Mouse (Mus musculus): ENCODE data around the gene Gm49661. TPM values are rescaled to one million over a fixed set of nuclear protein-coding genes. Genes with fewer than 3 reads are reported as not detected.

Gm49661 gene
- polyA plus RNA-seq, 1 experiment from 2014 or later, result not detected

DNA sequence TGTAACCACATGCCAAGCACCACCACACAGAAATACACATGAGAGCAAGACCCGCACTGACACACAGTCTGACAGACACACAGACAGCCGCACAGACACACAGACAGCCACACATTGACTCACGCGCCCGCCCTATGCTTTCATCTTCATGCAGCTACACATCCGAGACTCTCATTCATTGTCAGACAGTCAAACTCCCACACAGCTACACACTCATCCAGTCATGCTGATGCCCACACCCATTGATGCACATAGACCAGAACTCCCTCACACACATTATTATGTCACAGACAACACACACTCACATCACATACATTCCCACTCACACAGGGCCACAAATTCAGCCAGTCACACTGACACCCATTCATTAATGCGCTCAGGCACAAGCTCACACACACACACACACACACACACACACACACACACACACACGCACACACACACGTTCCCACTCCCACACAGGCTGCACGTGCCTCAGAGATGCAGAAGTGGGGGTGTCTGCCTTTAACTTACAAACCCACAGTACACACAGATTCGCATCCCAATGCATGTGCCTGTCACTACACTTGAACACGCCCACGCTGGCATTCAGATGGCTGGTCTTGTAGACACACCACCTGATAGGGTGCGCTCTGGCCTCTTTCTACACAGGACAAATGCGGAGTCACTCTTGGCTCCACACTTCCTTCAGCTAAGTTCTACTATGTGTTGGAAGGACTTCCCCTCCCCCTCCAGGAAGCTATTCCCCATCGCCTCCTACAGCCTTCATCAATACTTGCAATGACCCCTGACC is 35.3 kb downstream of the Gm49661 start:
- no peaks in the 10 kb centered on the region for H3K36me3 ChIP-seq (replicated peaks)
- no peak for DNase-seq (ENCODE audit: low spot score)
- peaks cover 35% of the 10 kb centered on the region for H3K4me1 ChIP-seq
- 84% methylated on average over 16 of the region's 16 CpGs for WGBS
- no peak overlapping the region for H3K27ac ChIP-seq (replicated peaks)
- no peaks in the 10 kb centered on the region for H3K9me3 ChIP-seq
- H3K4me3 ChIP-seq, result no peak overlapping the region
- H3K27me3 ChIP-seq (replicated peaks; ENCODE audit: low read depth, poor library complexity, severe bottlenecking), result peaks cover 95% of the 10 kb centered on the region

DNA sequence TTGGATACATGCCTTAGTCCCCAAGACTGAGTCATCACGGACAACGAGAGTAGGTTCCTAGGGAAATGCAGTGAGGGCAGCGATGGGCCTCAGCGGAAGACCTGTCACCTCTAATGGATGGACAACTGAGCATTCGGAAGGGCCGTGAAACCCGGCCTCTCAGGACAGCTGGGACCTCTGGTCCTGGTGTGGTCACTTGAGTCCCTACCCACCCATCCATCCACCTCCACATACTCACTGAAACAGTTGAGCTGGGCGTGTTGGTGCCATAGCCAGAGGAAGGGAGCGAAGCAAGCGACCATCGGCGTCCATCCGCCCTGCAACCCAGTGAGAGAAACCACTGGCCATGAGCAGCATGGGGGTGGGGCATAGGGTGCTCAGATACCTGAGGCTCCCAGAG is 38.7 kb downstream of the Gm49661 start:
- Histone ChIP-seq H3K27me3 (replicated peaks; ENCODE audit: low read depth, poor library complexity, severe bottlenecking) (peaks cover 82% of the 10 kb centered on the region), H3K9me3 (no peaks in the 10 kb centered on the region), H3K4me3 (no peak overlapping the region), H3K36me3 (replicated peaks) (no peaks in the 10 kb centered on the region), H3K4me1 (peaks cover 29% of the 10 kb centered on the region), H3K27ac (replicated peaks) (no peak overlapping the region)
- DNase-seq (ENCODE audit: low spot score), result no peak
- WGBS, result 92% methylated on average over 13 of the region's 13 CpGs

DNA sequence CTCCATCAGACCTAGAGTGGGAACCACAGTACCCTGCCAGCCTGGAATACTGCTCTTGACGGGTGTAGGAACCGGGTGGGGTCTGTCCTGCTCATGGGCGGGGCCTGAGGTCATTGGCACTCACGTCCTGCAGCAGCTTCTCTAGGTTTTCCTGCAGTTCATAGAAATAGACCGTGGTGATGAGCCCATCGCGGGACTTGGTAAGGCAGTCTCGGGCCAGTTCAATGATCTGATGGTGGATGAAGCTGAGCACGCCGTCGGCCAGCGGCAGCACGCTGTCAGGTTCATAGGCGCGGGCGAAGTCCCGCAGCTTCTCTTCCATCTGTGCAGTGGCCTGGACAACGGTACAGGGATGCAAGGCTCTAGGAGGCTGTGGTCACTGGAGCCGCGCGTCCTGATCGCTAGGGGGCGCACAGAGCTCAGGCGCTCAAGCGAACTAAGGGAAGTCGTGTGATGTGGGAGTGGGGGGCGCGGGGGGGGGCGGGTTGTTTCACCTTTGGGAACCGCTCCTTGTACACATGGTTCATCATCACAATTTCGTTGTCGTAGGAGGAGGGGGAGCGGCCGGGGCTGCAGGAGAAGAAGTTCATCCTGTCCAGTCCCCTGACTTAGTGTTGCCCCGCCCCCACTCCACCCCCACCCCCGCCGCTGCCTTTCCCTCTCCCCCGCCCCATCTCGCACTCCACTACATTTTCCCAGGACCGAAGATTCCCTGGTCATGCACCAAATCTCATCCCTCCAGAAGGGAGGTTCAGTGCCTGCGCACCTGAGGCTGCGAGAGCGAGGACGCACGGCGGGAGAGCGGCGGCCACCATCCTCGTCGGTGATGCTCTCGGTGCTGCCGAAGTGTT is 40.6 kb downstream of the Gm49661 start:
- H3K27me3 ChIP-seq (replicated peaks; ENCODE audit: low read depth, poor library complexity, severe bottlenecking), result peaks cover 75% of the 10 kb centered on the region
- H3K4me1 ChIP-seq, result peaks cover 13% of the 10 kb centered on the region
- H3K27ac ChIP-seq (replicated peaks), result no peak overlapping the region
- no peaks in the 10 kb centered on the region for H3K36me3 ChIP-seq (replicated peaks)
- H3K4me3 ChIP-seq, result peak overlapping the region; percentile 57
- WGBS, result 3% methylated on average over 52 of the region's 52 CpGs
- H3K9me3 ChIP-seq, result no peaks in the 10 kb centered on the region
- peak; percentile 85 for DNase-seq (ENCODE audit: low spot score)

GRCm38 (mm10) chr8:84927513-84927912 is 41.7 kb downstream of the Gm49661 start:
- WGBS, result 83% methylated on average over 1 of the region's 1 CpGs
- peaks cover 13% of the 10 kb centered on the region for H3K4me1 ChIP-seq
- DNase-seq (ENCODE audit: low spot score), result no peak
- H3K4me3 ChIP-seq, result no peak overlapping the region
- H3K27ac ChIP-seq (replicated peaks), result no peak overlapping the region
- peaks cover 71% of the 10 kb centered on the region for H3K27me3 ChIP-seq (replicated peaks; ENCODE audit: low read depth, poor library complexity, severe bottlenecking)
- no peaks in the 10 kb centered on the region for H3K9me3 ChIP-seq
- H3K36me3 ChIP-seq (replicated peaks), result no peaks in the 10 kb centered on the region

DNA sequence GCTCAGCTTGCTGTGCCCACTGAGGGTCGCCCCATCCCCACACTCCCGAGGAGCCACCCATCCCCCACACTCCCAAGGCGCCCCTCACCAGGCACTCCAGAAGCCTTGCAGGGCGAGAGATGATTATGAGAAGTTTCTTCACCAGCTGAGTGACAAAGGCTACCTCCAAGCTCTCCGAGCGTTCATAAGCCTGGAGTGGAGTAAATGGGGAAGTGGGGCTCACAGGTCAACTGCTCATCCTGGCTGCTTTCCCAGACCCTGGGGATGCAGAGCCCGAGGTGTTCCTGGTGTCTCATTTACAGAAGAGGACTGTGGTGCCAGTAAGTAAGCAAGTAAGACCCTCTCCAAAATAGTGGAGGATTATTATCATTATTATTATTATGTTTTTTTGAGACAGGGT is 43.7 kb downstream of the Gm49661 start:
- 76% methylated on average over 7 of the region's 7 CpGs for WGBS
- Histone ChIP-seq H3K27me3 (replicated peaks; ENCODE audit: low read depth, poor library complexity, severe bottlenecking) (peaks cover 51% of the 10 kb centered on the region), H3K9me3 (no peaks in the 10 kb centered on the region), H3K27ac (replicated peaks) (no peak overlapping the region), H3K4me1 (peaks cover 13% of the 10 kb centered on the region), H3K4me3 (no peak overlapping the region), H3K36me3 (replicated peaks) (no peaks in the 10 kb centered on the region)
- DNase-seq (ENCODE audit: low spot score), result no peak

DNA sequence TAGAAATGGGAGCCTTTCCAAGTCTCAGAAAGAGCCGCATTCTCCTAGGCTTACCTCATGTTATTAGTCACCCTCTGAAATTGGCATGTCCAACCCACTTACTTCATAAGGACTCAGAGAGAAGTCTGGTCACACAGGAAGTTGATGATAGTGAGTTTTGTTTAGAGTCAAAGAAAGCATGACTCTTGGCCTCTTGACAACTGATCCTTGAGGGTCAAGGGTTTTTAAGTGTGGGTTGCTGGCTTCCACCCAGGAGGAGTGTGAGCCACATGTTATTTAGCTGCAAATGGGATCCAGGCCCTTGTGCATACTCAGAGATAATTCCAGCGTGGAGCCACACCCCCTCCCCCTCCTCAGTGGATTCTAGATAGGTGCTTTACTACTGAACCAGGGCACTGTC is 47.6 kb downstream of the Gm49661 start:
- H3K27me3 ChIP-seq (replicated peaks; ENCODE audit: low read depth, poor library complexity, severe bottlenecking), result peaks cover 53% of the 10 kb centered on the region

GRCm38 (mm10) chr8:84918646-84919045 is 50.6 kb downstream of the Gm49661 start:
- WGBS, result 94% methylated on average over 15 of the region's 15 CpGs
- peaks cover 70% of the 10 kb centered on the region for H3K27me3 ChIP-seq (replicated peaks; ENCODE audit: low read depth, poor library complexity, severe bottlenecking)
- no peak overlapping the region for H3K27ac ChIP-seq (replicated peaks)

More for the DNA sequence above, 47.6 kb downstream of the Gm49661 start:
- H3K4me3 ChIP-seq, result no peak overlapping the region
- no peaks in the 10 kb centered on the region for H3K9me3 ChIP-seq
- H3K27ac ChIP-seq (replicated peaks), result no peak overlapping the region
- H3K4me1 ChIP-seq, result peaks cover 6% of the 10 kb centered on the region; the same call in 1 of the 2 replicates
- 0 out of 2 replicates have a peak, but pooled peaks cover under 1% of the 10 kb centered on the region for H3K36me3 ChIP-seq (replicated peaks)
- WGBS, result 79% methylated on average over 2 of the region's 2 CpGs
- DNase-seq (ENCODE audit: low spot score), result no peak

DNA sequence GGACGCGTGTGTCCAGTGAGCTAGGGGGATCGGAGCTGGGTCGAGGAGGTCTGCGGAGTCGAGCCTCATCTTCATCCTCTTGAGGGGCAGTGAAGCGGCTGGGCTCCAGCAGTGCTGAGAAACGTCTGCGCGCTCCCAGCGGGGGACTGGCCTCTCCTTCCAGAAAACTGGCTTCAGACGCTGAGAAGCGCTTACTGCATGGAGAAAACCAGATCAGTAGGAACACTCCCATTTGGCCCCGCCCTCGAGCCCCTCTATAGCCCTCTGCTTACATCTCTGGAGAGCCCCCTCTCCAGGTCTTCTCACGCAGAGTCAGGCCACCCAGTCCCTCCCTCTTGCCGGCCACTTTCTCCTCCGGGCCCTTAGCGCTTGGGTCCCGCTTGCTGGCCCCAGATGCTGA is 51.5 kb downstream of the Gm49661 start:
- Histone ChIP-seq H3K9me3 (peaks cover 6% of the 10 kb centered on the region; the same call in 1 of the 2 replicates), H3K27me3 (replicated peaks; ENCODE audit: low read depth, poor library complexity, severe bottlenecking) (peaks cover 77% of the 10 kb centered on the region), H3K36me3 (replicated peaks) (peaks cover 7% of the 10 kb centered on the region), H3K4me3 (no peak overlapping the region; the same call in 1 of the 2 replicates), H3K27ac (replicated peaks) (no peak overlapping the region), H3K4me1 (peaks cover 16% of the 10 kb centered on the region)
- no peak for DNase-seq (ENCODE audit: low spot score)
- WGBS, result 26% methylated on average over 20 of the region's 20 CpGs

More at GRCm38 (mm10) chr8:84918646-84919045, 50.6 kb downstream of the Gm49661 start:
- H3K4me1 ChIP-seq, result peaks cover 7% of the 10 kb centered on the region; the same call in 1 of the 2 replicates
- peaks cover 6% of the 10 kb centered on the region; the same call in 1 of the 2 replicates for H3K9me3 ChIP-seq
- peaks cover 7% of the 10 kb centered on the region for H3K36me3 ChIP-seq (replicated peaks)
- DNase-seq (ENCODE audit: low spot score), result no peak
- H3K4me3 ChIP-seq, result no peak overlapping the region

Small RNA genes lying within 50 kb of the gene (microRNA-seq; reads per million reads assigned to microRNA genes)
- gene Gm24197, result not detected

Other genes starting within 250 kb of the Gm49661 start
- gene G430095P16Rik, start 246.4 kb downstream of the Gm49661 start, polyA plus RNA-seq (2016; fragmentation: Nextera tagmentation; extraction: Ambion mirVana), result 1.6 and 3.6 TPM in 2 replicates
- gene Nfix, start 169.1 kb downstream of the Gm49661 start, polyA plus RNA-seq (2016; fragmentation: Nextera tagmentation; extraction: Ambion mirVana), result 0.29 and 0.77 TPM in 2 replicates
- gene Dand5, start 146.6 kb downstream of the Gm49661 start, polyA plus RNA-seq (2016; fragmentation: Nextera tagmentation; extraction: Ambion mirVana), result 2.8 and 3.0 TPM in 2 replicates
- 45.2 and 47.3 TPM in 2 replicates for gene Gadd45gip1, start 137.9 kb downstream of the Gm49661 start, polyA plus RNA-seq (2016; fragmentation: Nextera tagmentation; extraction: Ambion mirVana)
- gene Rad23a, start 128.8 kb downstream of the Gm49661 start, polyA plus RNA-seq (2016; fragmentation: Nextera tagmentation; extraction: Ambion mirVana), result 112 and 122 TPM in 2 replicates
- gene Calr, start 122.5 kb downstream of the Gm49661 start, polyA plus RNA-seq (2016; fragmentation: Nextera tagmentation; extraction: Ambion mirVana), result 758 and 801 TPM in 2 replicates
- 133 and 138 TPM in 2 replicates for gene Farsa, start 112.4 kb downstream of the Gm49661 start, polyA plus RNA-seq (2016; fragmentation: Nextera tagmentation; extraction: Ambion mirVana)
- gene Syce2, start 97.3 kb downstream of the Gm49661 start, polyA plus RNA-seq (2016; fragmentation: Nextera tagmentation; extraction: Ambion mirVana), result 77.8 and 83.7 TPM in 2 replicates
- 49.6 and 51.8 TPM in 2 replicates for gene Gcdh, start 75.5 kb downstream of the Gm49661 start, polyA plus RNA-seq (2016; fragmentation: Nextera tagmentation; extraction: Ambion mirVana)
- gene Klf1, start 67.5 kb downstream of the Gm49661 start, polyA plus RNA-seq (2016; fragmentation: Nextera tagmentation; extraction: Ambion mirVana), result 14.5 and 15.6 TPM in 2 replicates
- gene Dnase2a, start 60.9 kb downstream of the Gm49661 start, polyA plus RNA-seq (2016; fragmentation: Nextera tagmentation; extraction: Ambion mirVana), result 6.1 and 10.1 TPM in 2 replicates
- 2.3 and 3.4 TPM in 2 replicates for gene Mast1, start 32.1 kb downstream of the Gm49661 start, polyA plus RNA-seq (2016; fragmentation: Nextera tagmentation; extraction: Ambion mirVana)
- gene Rtbdn, start 22.4 kb downstream of the Gm49661 start, polyA plus RNA-seq (2016; fragmentation: Nextera tagmentation; extraction: Ambion mirVana), result 0.36 and 0.91 TPM in 2 replicates
- gene Prdx2, start 154 bp upstream of the Gm49661 start, polyA plus RNA-seq (2016; fragmentation: Nextera tagmentation; extraction: Ambion mirVana), result 1,193 and 1,272 TPM in 2 replicates
- 147 and 148 TPM in 2 replicates for gene Rnaseh2a, start 334 bp upstream of the Gm49661 start, polyA plus RNA-seq (2016; fragmentation: Nextera tagmentation; extraction: Ambion mirVana)
- gene Junb, start 9.3 kb upstream of the Gm49661 start, polyA plus RNA-seq (2016; fragmentation: Nextera tagmentation; extraction: Ambion mirVana), result 6.6 and 6.7 TPM in 2 replicates
- 19.5 and 20.0 TPM in 2 replicates for gene Hook2, start 21.2 kb upstream of the Gm49661 start, polyA plus RNA-seq (2016; fragmentation: Nextera tagmentation; extraction: Ambion mirVana)
- 0.08 TPM in 1 of 2 replicates, not detected in the other for gene Best2, start 45.1 kb upstream of the Gm49661 start, polyA plus RNA-seq (2016; fragmentation: Nextera tagmentation; extraction: Ambion mirVana)
- 157 TPM in 2 replicates for gene Asna1, start 55.8 kb upstream of the Gm49661 start, polyA plus RNA-seq (2016; fragmentation: Nextera tagmentation; extraction: Ambion mirVana)
- gene Trir, start 57.4 kb upstream of the Gm49661 start, polyA plus RNA-seq (2016; fragmentation: Nextera tagmentation; extraction: Ambion mirVana), result 154 and 157 TPM in 2 replicates
- gene Tnpo2, start 67.5 kb upstream of the Gm49661 start, polyA plus RNA-seq (2016; fragmentation: Nextera tagmentation; extraction: Ambion mirVana), result 31.2 and 31.5 TPM in 2 replicates
- gene Fbxw9, start 90.6 kb upstream of the Gm49661 start, polyA plus RNA-seq (2016; fragmentation: Nextera tagmentation; extraction: Ambion mirVana), result 21.4 and 25.1 TPM in 2 replicates
- gene Gm5741, start 98.5 kb upstream of the Gm49661 start, polyA plus RNA-seq (2016; fragmentation: Nextera tagmentation; extraction: Ambion mirVana), result not detected in 2 replicates
- 70.5 and 74.5 TPM in 2 replicates for gene Dhps, start 102.3 kb upstream of the Gm49661 start, polyA plus RNA-seq (2016; fragmentation: Nextera tagmentation; extraction: Ambion mirVana)
- gene Wdr83os, start 111.3 kb upstream of the Gm49661 start, polyA plus RNA-seq (2016; fragmentation: Nextera tagmentation; extraction: Ambion mirVana), result 126 and 127 TPM in 2 replicates
- gene Wdr83, start 111.9 kb upstream of the Gm49661 start, polyA plus RNA-seq (2016; fragmentation: Nextera tagmentation; extraction: Ambion mirVana), result 64.3 and 65.8 TPM in 2 replicates
- 26.1 and 27.2 TPM in 2 replicates for gene Man2b1, start 113.8 kb upstream of the Gm49661 start, polyA plus RNA-seq (2016; fragmentation: Nextera tagmentation; extraction: Ambion mirVana)
- 1.6 and 1.9 TPM in 2 replicates for gene Zfp791, start 153.7 kb upstream of the Gm49661 start, polyA plus RNA-seq (2016; fragmentation: Nextera tagmentation; extraction: Ambion mirVana)
- not detected in 2 replicates for gene Cks1brt, start 182.5 kb upstream of the Gm49661 start, polyA plus RNA-seq (2016; fragmentation: Nextera tagmentation; extraction: Ambion mirVana)